Mouse (Mus musculus) C2C12 (cell line): ENCODE measurements around the gene Gm17027. TPM values are rescaled to one million over a fixed set of nuclear protein-coding genes. Genes with fewer than 3 reads are reported as not detected.
"Not testable (repeated sequence)": the region's sequence is repeated elsewhere in the genome, so short reads cannot be mapped to it uniquely, and the experiment has no call there.

Experiments used
- H3K27me3 ChIP-seq: one replicate; pipeline ENCODE4 v1.6.1; 2011; ENCODE audit not compliant: control insufficient read depth, insufficient read depth, insufficient read length
- H3K36me3 ChIP-seq: one replicate; pipeline ENCODE4 v1.6.1; 2011; ENCODE audit not compliant: control insufficient read depth, insufficient read depth
- H3K4me3 ChIP-seq: one replicate; pipeline ENCODE4 v1.5.1; 2011; ENCODE audit warnings: mild to moderate bottlenecking, control low read depth; ENCODE audit not compliant: poor library complexity, insufficient read depth, severe bottlenecking
- H3K79me2 ChIP-seq: one replicate; pipeline ENCODE4 v1.6.1; 2011; ENCODE audit not compliant: control insufficient read depth, insufficient read depth
- H3K79me3 ChIP-seq: one replicate; pipeline ENCODE4 v1.6.1; 2011; ENCODE audit warnings: low read depth, control low read depth
- H3ac ChIP-seq: one replicate; pipeline ENCODE3; 2011; ENCODE audit warnings: low read depth; ENCODE audit not compliant: control insufficient read depth, insufficient read length
- long read RNA-seq, 2 experiments: library from polyadenylated mRNA; unstranded; transcript quantifications; one replicate each; pipeline ENCODE4 v2.0.0; 2019 to 2020
- polyA plus RNA-seq: library from polyadenylated mRNA; unstranded; fragments of >200 nt; fragmentation: generic; extraction: Trizol; gene quantifications from one replicate; pipeline ENCODE4 v1.2.1, GENCODE M21; 2012; ENCODE audit warnings: missing spikeins

Gene Gm17027
- polyA plus RNA-seq: not detected
- long read RNA-seq, experiment 1: 0 reads
- long read RNA-seq, experiment 2: 0 reads

DNA sequence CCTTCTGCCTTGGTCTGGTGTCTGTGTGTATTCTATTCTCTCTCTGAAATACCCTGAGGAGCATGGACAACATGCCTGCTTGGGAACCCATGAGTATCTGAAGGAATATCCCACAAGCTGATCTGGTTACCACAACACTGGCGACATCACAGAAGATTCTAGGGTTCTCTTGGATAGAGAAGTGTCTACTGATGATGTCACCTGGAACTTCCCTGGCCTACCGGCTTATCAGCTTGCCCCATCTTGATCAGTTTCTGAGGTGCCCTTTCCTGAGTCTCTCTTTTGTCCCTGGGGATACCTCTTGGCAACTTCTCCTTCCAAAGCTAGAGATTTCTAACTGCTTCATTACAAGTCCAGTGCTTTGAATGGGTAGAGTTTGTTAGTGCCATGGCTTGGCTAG lies at the start of gene Gm17027:
Gene Gm17027 (minus strand): TSS at position 101 of the 400 bp plus-strand sequence.
- not testable (repeated sequence) for H3K36me3 ChIP-seq, H3K4me3 ChIP-seq, H3ac ChIP-seq, H3K79me3 ChIP-seq, H3K27me3 ChIP-seq, H3K79me2 ChIP-seq

DNA sequence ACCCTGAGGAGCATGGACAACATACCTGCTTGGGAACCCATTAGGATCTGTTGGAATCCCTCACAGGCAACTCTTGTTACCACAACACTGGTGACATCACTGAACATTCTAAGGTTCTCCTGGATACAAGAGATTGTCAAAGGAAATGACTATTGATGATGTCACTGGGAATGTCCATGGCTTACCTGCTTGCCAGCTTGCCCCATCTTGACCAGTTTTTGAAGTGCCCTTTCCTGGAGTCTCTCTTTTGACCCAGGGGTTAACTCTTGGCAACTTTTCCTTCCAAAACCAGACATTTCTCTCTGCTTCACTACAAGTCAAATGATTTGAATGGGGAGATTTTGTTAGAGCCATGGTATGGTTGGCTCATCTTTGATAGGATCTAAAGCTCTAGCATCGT lies 28.3 kb upstream of the Gm17027 start, which contains the start of gene Gm3573:
Gene Gm3573 (minus strand): TSS at position 101 of the 400 bp plus-strand sequence.
- H3K79me2 ChIP-seq, H3K4me3 ChIP-seq, H3ac ChIP-seq, H3K27me3 ChIP-seq, H3K36me3 ChIP-seq, H3K79me3 ChIP-seq: not testable (repeated sequence)

DNA sequence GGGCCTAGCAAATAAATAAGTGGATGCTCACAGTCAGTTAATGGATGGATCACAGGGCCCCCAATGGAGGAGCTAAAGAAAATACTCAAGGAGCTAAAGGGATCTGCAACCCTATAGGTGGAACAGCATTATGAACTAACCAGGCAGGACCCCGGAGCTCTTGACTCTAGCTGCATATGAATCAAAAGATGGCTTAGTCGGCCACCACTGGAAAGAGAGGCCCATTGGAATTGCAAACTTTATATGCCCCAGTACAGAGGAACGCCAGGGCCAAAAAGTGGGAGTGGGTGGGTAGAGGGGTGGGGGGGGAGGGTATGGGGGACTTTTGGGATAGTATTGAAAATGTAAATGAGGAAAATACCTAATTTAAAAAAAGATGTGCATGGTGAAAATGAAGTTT lies 21.5 kb upstream of the Gm17027 start:
- H3K79me2 ChIP-seq, H3K36me3 ChIP-seq, H3K27me3 ChIP-seq, H3K79me3 ChIP-seq, H3K4me3 ChIP-seq, H3ac ChIP-seq: not testable (repeated sequence)

DNA sequence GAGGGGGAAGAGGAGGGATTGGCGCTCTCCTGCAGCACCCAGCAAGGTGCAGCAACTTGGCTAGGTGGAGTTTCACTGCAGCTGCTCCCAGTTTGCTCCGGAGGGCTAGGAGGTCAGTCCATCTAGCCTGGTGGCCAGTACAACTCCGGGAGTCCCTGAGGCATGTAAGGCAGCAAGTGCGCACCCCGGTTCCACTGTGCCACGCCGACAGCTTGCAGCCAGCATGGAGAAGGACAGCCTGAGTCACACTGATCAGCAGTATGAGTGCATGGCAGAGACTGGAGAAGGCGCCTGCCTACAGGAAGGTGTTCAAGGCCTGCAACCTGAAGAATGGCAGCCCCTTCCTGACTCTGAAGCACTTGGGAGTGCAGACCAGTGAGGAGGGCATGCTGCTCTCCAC lies 27.9 kb downstream of the Gm17027 start:
- H3K79me3 ChIP-seq, H3K4me3 ChIP-seq, H3K27me3 ChIP-seq, H3ac ChIP-seq, H3K36me3 ChIP-seq, H3K79me2 ChIP-seq: not testable (repeated sequence)

DNA sequence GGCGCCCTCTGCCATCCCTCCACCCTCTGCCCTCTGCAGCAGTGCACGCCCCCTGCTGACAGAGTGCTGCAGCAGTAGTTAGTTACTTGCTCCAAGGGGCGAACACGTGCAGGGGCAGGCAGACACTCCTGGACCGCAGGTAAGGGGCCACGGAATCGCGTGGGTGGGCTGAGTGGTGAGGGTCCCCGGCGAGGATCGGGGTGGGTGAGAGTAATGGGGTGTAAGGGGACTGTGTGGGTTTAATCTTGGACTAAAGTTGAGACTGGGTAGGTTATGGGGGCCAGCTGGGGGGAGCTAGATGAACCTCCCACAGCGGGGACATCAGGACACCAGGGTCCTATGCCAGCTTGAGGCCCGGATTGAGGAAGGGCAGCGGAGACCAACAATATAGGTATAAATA lies 28.6 kb downstream of the Gm17027 start:
- H3K4me3 ChIP-seq, H3K36me3 ChIP-seq, H3K27me3 ChIP-seq, H3ac ChIP-seq, H3K79me2 ChIP-seq, H3K79me3 ChIP-seq: not testable (repeated sequence)

DNA sequence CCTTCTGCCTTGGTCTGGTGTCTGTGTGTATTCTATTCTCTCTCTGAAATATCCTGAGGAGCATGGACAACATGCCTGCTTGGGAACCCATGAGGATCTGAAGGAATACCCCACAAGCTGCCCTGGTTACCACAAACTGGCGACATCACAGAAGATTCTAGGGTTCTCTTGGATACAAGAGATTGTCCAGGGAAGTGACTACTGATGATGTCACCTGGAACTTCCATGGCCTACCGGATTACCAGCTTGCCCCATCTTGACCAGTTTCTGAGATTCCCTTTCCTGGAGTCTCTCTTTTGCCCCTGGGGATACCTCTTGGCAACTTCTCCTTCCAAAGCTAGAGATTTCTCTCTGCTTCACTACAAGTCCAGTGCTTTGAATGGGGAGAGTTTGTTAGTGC lies 45.2 kb downstream of the Gm17027 start, which contains the start of gene Gm7951:
Gene Gm7951 (minus strand): TSS at position 101 of the 400 bp plus-strand sequence.
- H3K36me3 ChIP-seq, H3K4me3 ChIP-seq, H3K79me2 ChIP-seq, H3K79me3 ChIP-seq, H3ac ChIP-seq, H3K27me3 ChIP-seq: not testable (repeated sequence)

Other genes starting within 250 kb of the Gm17027 start
- gene 1700049E17Rik1, start 237.7 kb downstream of the Gm17027 start, polyA plus RNA-seq: not detected
- not detected for gene 1700024B05Rik, start 218.6 kb downstream of the Gm17027 start, polyA plus RNA-seq
- gene Gm6401, start 194.7 kb downstream of the Gm17027 start, polyA plus RNA-seq: not detected
- gene Gm3543, start 179.3 kb downstream of the Gm17027 start, polyA plus RNA-seq: 0.04 TPM
- not detected for gene Gm7951, start 45.3 kb downstream of the Gm17027 start, polyA plus RNA-seq
- gene Gm3573, start 28.2 kb upstream of the Gm17027 start, polyA plus RNA-seq: not detected
- gene Gm17026, start 97.4 kb upstream of the Gm17027 start, polyA plus RNA-seq: not detected
- gene Gm9611, start 134.7 kb upstream of the Gm17027 start, polyA plus RNA-seq: not detected
- not detected for gene Gm7995, start 147.6 kb upstream of the Gm17027 start, polyA plus RNA-seq